Mouse (Mus musculus) mammary gland, adult 2 months (tissue): ENCODE data around the gene Gle1. TPM values are rescaled to one million over a fixed set of nuclear protein-coding genes. Genes with fewer than 3 reads are reported as not detected.

Source experiments
- polyA plus RNA-seq: library from polyadenylated mRNA; depleted of rRNA; stranded (reverse); fragments of >200 nt; gene quantifications from 2 replicates; pipeline ENCODE4 v1.2.3, GENCODE M21; 2012; ENCODE audit warnings: low replicate concordance; rRNA removed

Gle1 gene
- polyA plus RNA-seq = 20.4 and 44.5 TPM in 2 replicates

DNA sequence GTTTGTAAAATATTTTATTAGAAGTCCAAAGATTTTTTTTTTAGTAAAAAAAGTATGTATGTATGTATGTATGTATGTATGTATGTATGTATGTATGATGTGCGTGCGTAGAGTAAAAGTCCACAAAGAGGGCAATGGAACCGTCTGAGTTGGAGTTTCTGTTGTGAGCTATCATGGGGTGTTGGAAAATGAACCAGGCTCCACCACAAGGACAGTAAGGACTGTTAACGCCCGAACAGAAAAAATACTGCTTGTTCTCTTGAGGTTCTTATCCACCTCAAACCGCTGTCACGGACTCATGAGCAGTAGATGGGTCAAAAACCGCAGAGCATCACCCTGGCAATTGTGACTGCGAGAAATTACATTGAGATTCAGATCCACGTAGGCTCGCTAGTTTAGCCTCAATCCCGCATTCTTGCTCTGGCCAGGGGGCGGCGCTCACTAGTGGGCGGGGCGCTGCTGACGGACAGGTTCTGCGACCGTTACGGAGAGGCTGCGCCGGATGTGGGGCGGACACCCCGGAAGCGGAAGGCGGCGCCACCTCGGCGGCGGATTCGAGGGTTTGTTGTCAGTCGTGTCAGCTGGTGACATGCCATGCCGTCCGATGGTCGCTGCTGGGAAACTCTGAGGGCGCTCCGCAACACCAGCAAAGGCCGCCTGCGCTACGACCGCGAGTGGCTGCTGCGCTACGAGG, at the start of gene Gle1:
Gene Gle1, plus strand, starts transcription at position 521 of the 694 bp plus-strand sequence.

DNA sequence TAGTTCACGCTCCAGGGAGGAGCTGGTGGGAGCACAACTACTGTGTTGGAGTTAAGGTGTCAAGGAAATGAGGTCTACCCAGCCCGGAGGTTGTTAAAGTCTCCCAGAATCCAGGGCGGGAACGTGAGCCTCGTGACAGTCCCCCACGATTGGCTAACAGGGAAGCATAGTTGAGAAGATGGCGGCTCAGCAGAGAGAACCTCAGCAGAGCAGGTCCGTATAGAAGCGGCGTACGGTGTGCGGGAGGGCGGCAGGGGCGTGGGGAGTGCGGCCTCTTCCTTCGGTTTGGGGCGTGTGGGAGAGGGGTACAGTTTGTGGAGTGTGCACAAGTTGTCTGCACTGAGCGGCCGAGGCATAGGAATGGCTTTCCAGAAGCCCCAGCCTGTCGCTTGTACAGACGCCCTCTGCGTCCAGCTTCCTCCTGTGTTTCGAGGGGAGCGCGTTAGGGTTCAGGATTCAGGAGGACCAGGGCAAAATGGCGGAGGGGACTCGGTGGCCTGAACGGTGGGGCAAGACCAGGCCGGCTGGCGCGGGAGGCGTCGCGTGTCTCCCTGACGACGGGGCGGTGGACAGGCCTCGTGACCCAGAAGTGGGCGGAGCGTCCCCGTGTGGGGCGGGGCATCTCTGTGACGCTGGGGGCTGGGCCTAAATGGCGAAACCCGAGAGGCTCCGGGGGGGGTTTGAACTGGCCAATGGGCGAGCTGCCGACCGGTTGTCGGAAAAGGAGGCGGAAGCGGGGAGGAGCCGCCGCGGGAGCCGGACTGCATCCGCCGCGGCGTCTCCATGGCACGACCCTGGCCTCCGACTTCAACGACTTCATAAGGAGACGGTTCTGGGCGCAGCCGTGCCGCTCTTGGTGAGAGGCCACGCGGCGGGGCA, 45.9 kb upstream of the Gle1 start, which contains the start of gene Odf2:
Gene Odf2, plus strand, starts transcription at position 156 of the 879 bp plus-strand sequence.

DNA sequence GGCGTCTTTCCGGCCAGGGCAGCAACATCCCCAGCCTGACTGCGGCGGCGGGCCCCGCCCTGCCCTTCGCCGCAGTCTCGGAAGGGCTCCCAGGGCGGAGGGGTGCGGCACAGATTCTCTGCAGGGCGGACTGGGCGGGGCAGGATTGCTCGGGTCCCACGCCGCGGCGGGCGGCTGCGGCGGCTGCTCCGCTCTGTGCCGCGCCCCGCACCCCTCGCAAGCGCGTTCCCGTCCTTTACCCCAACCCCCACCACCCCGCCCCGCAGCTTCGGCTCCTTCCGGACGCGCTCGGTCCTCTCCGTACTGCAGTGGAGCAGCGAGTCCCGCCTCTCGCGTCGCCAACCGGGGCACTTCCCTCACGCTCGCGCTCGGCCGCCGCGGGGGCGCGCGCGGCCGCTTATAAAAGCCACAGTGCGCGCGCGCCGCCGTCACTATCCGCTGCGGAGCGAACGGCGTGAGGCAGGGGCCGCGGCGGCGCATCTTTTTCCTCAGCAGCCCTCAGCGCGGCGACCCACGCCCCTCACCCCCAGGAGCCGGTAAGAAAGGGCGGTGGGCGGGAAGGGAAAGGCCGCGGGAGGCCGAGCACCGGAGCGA, 30.1 kb downstream of the Gle1 start, which contains the start of gene Sptan1:
Gene Sptan1, plus strand, starts transcription at position 311 of the 594 bp plus-strand sequence.

Other genes starting within 250 kb of the Gle1 start
- 0.24 and 0.56 TPM in 2 replicates for gene Gm13420, start 183.7 kb upstream of the Gle1 start, polyA plus RNA-seq
- not detected in 2 replicates for gene Gm13547, start 176.1 kb upstream of the Gle1 start, polyA plus RNA-seq
- 45.0 and 78.6 TPM in 2 replicates for gene Coq4, start 147.9 kb upstream of the Gle1 start, polyA plus RNA-seq
- gene Trub2, start 146.9 kb upstream of the Gle1 start, polyA plus RNA-seq = 46.3 and 62.8 TPM in 2 replicates
- gene Slc27a4, start 132.8 kb upstream of the Gle1 start, polyA plus RNA-seq = 42.1 and 42.9 TPM in 2 replicates
- gene Urm1, start 115.4 kb upstream of the Gle1 start, polyA plus RNA-seq = 43.2 and 50.1 TPM in 2 replicates
- 30.0 and 31.6 TPM in 2 replicates for gene Cercam, start 66.3 kb upstream of the Gle1 start, polyA plus RNA-seq
- gene Odf2, start 46.2 kb upstream of the Gle1 start, polyA plus RNA-seq = 25.4 and 34.9 TPM in 2 replicates
- gene Sptan1, start 30.1 kb downstream of the Gle1 start, polyA plus RNA-seq = 135 and 171 TPM in 2 replicates
- gene Wdr34, start 113.5 kb downstream of the Gle1 start, polyA plus RNA-seq = 21.4 and 26.6 TPM in 2 replicates
- gene Set, start 122.0 kb downstream of the Gle1 start, polyA plus RNA-seq = 35.8 and 65.2 TPM in 2 replicates
- 13.0 and 14.8 TPM in 2 replicates for gene Pkn3, start 142.3 kb downstream of the Gle1 start, polyA plus RNA-seq
- 50.4 and 83.3 TPM in 2 replicates for gene Zdhhc12, start 158.2 kb downstream of the Gle1 start, polyA plus RNA-seq
- 84.4 and 90.4 TPM in 2 replicates for gene Zer1, start 189.2 kb downstream of the Gle1 start, polyA plus RNA-seq
- gene Tbc1d13, start 198.3 kb downstream of the Gle1 start, polyA plus RNA-seq = 77.1 and 93.1 TPM in 2 replicates
- 66.0 and 114 TPM in 2 replicates for gene Endog, start 236.1 kb downstream of the Gle1 start, polyA plus RNA-seq
- 24.1 and 29.7 TPM in 2 replicates for gene Spout1, start 243.0 kb downstream of the Gle1 start, polyA plus RNA-seq